Mouse (Mus musculus) lung, adult 2 months (tissue): ENCODE results near the gene Hacd3. TPM values are rescaled to one million over a fixed set of nuclear protein-coding genes. Genes with fewer than 3 reads are reported as not detected.
"Not testable (repeated sequence)": the region's sequence is repeated elsewhere in the genome, so short reads cannot be mapped to it uniquely, and the experiment has no call there.

ENCODE experiments used
- DNase-seq: peaks from one replicate; pipeline ENCODE4 v3.0.0; 2022
- H3K4me1 ChIP-seq: fragments of 200-500 bp; 2 replicates; pipeline ENCODE4 v1.6.1; 2011; ENCODE audit warnings: low read length; ENCODE audit not compliant: control insufficient read depth, insufficient read depth
- H3K4me3 ChIP-seq: fragments of 200-500 bp; replicated peaks from 2 replicates; pipeline ENCODE3; 2011; ENCODE audit warnings: low read depth, mild to moderate bottlenecking, control low read depth, low read length; ENCODE audit errors: extremely low read depth
- CTCF ChIP-seq: fragments of 200-500 bp; IDR thresholded peaks from 2 replicates; pipeline ENCODE4 v1.5.1; 2011; ENCODE audit warnings: mild to moderate bottlenecking, low read length, control low read depth; ENCODE audit not compliant: insufficient read depth
- POLR2A ChIP-seq: fragments of 200-500 bp; IDR thresholded peaks from 2 replicates; pipeline ENCODE4 v1.6.1; 2011; ENCODE audit warnings: low read depth, mild to moderate bottlenecking, control low read depth, low read length, borderline replicate concordance; ENCODE audit errors: extremely low read depth
- WGBS: fragments of 180-500 bp; shearing (Covaris S2); methylation state at CpG from one replicate; pipeline ENCODE4 v1.1.7; 2018; 5-methylcytosine and 5-hydroxymethylcytosine counted together
- polyA plus RNA-seq: library from polyadenylated mRNA; depleted of rRNA; stranded (reverse); fragments of >200 nt; gene quantifications from 2 replicates; pipeline ENCODE4 v1.2.3, GENCODE M21; 2012

Gene Hacd3
- polyA plus RNA-seq, 1 experiment = 54.7 TPM

DNA sequence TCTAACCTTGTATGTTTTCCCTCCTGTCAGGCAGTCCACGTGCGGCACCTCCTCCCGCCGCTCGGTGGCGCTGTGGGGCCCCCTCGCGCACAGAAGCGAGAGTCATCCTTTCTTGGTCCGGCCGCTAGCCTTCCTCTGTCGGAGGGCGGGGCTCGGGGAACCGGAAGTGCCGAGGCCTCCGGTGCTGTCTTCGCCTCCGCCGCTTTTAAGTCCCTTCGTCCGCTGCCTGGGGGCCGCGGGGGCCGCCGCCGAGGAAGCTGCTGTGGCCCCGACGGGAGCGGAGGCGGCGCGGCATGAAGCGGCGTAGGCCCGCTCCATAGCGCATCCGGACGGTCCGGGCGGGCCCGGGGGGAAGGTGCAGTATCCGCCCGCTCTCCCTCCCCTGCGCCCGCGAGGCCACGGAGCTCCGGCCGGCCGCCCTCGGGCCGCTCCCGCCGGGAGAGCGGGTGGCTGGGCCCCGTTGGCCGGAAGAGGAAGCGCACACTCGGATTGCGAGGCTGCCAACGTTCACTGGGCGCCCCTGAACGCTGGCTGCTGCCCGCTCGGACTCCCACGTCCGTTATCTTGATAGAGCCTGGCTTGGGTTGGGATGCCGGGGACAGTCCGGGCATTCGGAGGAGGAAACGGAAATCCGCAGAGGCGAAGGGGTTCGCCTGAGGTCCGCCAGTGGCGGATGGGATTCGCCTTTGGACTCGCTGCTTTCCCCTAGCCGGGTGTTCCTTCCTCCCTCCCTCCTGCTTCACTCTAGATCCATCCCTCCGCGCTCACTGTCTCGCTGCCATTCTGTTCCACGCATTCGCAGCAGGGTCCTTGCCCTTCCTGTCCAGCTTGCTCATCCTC is 11.0 kb upstream of the Hacd3 start, which contains the start of gene Dpp8:
Gene Dpp8 (plus strand): TSS at position 146 of the 840 bp plus-strand sequence.
- Histone ChIP-seq H3K4me1 (peaks cover 8% of the 10 kb centered on the region), H3K4me3 (peak within 1 kb of the TSS; percentile 96)
- TF ChIP-seq CTCF (peak; percentile 71), POLR2A (peak; percentile 57; the same call in 1 of the 2 replicates)
- peak; percentile 92 for DNase-seq
- WGBS = under 1% methylated on average over 84 of the region's 85 CpGs

DNA sequence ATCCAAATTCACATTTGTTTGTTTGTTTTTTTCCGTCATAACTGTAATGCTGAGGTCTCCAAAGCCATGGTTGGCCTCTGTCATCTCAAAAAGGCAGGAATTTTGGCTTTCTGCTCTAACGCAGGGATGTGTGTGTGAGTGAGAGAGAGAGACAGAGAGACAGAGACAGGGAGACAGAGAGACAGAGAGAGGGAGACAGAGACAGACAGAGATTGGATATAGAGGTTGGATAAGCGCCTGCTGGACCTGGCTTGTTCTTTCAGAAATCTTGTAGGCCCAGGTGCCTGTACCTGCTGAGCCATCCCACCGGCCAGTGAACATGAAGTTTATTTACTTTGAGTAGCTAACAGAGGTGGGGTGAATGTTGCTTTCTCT is 10.4 kb upstream of the Hacd3 start:
- TF ChIP-seq POLR2A (no peak), CTCF (no peak)
- peak overlapping the region; percentile 96 for H3K4me3 ChIP-seq
- WGBS = 28% methylated on average over 4 of the region's 4 CpGs
- H3K4me1 ChIP-seq = peaks cover 8% of the 10 kb centered on the region
- DNase-seq = no peak

DNA sequence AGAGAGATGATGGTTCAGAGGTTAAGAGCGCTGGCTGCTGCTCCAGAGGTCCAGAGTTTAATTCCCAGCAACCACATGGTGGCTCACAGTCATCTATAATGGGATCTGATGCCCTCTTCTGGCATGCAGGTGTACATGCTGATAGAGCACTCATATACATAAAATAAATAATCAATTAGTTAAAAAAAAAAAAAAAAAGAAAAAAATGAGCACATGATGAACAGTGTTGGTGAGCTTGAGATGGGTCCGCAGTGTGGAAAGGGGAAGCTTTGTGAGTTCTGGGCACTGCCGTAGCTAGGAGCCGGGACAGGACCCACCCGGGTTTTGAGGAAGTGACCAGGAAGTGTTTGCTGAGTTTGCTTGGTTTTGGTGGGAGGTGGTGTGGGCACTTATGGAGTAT is 9.9 kb upstream of the Hacd3 start:
- not testable (repeated sequence) for H3K4me3 ChIP-seq, H3K4me1 ChIP-seq, DNase-seq
- 48% methylated on average over 5 of the region's 5 CpGs for WGBS

DNA sequence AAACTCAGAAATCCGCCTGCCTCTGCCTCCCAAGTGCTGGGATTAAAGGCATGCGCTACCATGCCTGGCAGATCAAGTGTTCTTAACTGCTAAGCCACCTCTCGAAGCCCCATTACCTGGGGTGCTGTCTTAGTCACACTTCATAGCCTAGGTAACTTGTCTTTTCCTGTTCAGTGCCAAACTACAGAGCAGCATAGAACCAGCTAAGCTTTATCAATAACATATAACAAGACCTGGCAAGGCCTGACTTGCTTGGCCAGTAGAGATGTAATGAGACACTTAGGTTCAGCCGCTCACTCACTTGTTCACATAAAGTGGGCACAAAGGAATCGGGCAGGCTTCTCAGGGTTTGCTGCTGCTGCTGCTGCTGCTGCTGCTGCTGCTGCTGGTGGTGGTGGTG is 6.8 kb upstream of the Hacd3 start:
- no peak overlapping the region for H3K4me3 ChIP-seq
- DNase-seq = no peak
- TF ChIP-seq POLR2A (no peak), CTCF (no peak)
- WGBS = 91% methylated on average over 5 of the region's 5 CpGs
- H3K4me1 ChIP-seq = peaks cover 3% of the 10 kb centered on the region; the same call in 1 of the 2 replicates

DNA sequence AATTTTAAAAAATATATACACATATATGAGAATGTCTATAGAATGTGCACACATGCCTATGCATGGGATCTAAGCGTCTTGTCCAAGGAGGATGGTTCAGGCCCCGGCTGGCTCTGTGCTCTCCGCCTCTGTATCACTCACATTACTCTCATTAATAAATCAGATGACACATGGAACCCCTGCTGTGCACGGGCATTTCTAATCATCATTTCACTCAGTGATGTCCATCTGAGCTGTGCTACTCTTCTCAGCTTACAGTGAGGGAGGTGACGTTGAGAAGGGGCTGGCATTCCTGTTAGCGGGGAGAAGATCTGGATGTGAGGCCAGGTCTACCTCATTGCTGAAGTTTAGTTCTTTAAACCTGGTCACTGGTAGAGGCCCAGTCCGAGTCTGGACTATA is 5.7 kb upstream of the Hacd3 start:
- Histone ChIP-seq H3K4me1 (peaks cover 8% of the 10 kb centered on the region), H3K4me3 (no peak overlapping the region)
- no peak for DNase-seq
- TF ChIP-seq POLR2A (no peak), CTCF (no peak)
- WGBS = 84% methylated on average over 7 of the region's 7 CpGs

DNA sequence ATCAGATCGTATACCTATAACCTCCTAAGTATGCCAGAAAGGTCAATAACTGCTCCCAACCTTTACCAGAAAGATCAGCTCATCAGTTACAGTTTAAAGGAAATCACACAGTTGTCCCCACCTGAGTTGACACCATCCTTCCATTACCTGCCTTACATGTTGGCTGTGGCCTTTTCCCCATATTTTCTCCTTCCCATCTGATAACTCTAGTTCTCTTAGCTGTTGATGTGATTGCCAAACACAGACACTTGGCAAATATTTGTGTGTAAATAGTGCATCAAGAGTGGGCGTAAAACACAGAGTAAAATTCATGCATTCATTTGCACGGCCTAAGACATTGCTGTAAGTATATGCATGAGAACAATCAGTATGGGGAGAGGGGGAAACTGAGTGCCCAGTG is 2.0 kb upstream of the Hacd3 start:
- WGBS = 73% methylated on average over 3 of the region's 3 CpGs
- peaks cover 11% of the 10 kb centered on the region for H3K4me1 ChIP-seq
- no peak for DNase-seq
- TF ChIP-seq POLR2A (no peak), CTCF (no peak)
- no peak overlapping the region for H3K4me3 ChIP-seq

DNA sequence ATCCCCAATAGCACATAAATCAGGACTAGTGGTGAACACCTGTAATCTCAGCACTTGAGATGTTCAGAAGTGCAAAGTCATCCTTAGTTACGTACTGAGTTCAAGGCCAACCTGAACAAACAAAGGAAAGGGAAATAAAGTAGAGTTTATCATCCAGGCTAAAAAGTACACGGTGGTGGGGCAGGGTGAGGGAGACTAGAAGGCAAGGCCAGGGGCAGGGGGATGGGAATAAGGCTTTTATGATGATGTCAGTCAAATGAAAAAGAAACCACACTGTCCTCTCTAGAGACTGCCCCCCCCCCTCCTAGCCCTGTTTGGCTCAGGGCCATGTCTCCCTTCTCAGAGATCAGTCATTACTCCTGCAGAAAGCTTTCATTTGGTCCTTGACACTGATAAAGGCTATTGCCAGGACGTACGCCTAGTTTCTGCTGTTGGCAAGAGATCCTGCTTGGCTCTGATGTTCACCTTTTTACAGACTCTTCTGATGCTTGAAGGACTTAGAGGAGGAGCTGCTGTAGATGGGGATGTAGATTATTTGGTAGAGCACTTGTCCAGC is 1.2 kb upstream of the Hacd3 start:
- 38% methylated on average over 4 of the region's 4 CpGs for WGBS
- no peak overlapping the region for H3K4me3 ChIP-seq
- TF ChIP-seq CTCF (no peak), POLR2A (no peak)
- H3K4me1 ChIP-seq = peaks cover 14% of the 10 kb centered on the region
- DNase-seq = no peak

DNA sequence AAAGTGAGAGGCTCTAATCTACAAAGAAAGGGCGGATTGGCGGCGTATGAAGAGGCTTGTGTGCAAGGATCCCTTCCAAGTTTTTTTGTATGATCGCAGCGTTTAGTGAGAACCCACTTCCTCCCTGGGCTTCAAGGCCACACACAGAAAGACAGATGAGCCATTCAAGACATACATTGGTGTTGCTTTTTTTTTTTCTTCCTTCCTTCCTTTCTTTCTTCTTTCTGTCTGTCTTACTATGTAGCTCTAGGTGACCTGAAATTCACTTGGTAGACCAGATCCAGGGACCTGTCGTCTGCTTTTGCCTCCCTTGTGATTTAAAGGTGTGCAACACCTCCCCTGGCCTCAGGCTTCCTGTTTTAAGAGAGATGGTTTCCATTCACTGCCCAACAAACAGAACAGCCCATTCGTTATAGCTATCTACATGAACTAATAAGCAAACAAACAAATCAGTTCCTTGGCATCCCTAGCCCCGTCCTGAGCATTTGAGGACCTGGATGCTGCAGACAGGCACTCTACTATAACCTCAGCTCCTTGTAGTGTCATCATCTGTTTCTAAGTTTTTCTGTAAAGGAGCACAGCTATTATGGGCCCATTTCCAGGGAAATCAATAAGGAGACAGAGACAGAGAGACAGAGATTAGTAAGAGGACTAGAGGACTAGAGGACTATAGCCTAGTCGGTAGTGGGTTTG is 540 bp upstream of the Hacd3 start:
- peak overlapping the region; percentile 60 for H3K4me3 ChIP-seq
- no peak for DNase-seq
- 16% methylated on average over 9 of the region's 9 CpGs for WGBS
- H3K4me1 ChIP-seq = peaks cover 15% of the 10 kb centered on the region
- TF ChIP-seq CTCF (no peak), POLR2A (no peak)

DNA sequence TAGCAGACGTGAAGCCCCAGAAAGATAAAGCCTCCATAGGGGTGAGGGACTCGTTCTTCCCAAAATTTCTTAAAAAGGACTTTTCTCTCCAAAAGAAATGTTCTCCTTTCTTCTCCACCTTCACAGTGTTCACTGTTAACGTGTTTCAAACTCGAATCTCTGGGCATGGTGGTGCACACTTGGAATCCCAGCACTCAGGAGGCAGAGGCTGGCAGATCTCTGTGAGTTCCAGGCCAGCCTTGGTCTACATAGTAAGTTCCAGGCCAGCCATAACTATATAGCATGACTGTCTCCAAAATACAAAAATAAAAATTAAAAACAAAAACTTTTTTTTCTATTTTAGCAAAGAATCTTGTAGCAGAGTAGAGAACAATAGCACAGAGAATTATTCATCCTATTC is 1.4 kb downstream of the Hacd3 start:
- TF ChIP-seq CTCF = no peak
- no peak for TF ChIP-seq POLR2A
- Histone ChIP-seq H3K4me1 (peaks cover 24% of the 10 kb centered on the region), H3K4me3 (no peak overlapping the region)
- 71% methylated on average over 4 of the region's 4 CpGs for WGBS
- DNase-seq = no peak
